ENCODE assay signal across 10 mouse cellular contexts in the genomic region with DNA sequence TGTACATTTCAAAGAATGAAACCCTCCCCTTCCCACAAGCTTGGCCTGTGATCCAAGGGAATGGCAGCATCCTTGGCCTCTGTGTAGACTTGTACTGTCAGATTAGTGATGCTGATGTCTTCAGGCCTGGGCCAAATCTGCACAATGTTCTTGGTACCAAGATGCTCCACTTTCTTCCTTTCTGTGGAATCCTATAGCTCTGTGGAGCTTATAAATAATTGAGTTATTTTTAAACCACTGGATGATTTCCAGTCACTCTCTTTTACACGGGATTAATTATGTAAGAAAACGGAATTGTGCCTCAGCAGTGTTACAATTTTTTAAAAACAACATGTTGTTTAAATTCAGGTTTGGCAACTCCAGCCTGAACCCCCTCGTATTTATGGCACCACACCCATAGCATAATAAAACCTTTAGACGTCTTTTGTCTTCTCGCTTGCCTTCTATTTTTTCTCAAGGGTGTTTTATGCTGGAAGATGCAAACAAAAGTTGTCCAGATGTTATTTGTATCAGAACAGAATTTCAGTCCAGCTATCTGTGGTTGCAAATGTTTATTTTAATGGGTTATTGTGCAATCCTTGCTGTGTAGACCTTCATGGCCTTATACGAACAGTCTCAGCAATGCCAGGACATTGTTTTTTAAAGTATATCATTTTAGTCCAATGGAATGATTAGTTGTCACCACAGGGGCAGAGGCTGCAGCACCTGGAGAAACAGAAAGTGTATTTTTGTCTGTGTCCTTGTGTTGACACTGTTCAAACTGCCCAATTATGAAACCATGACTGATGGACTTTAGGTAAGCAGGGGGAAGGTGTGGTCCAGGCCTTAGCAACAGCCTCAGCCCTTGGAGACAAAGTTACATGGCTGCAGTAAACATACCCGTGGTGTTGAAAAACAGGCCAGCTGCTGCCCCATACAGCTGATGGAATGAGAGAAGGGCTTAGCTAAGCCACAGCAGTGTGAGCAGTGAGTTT.
DNase-seq lines count a peak whose midpoint lies in the region; ATAC-seq and TF ChIP-seq lines count a peak whose summit lies in the region.
"Had no signal": no experiment of that assay in that cellular context is flagged by ENCODE, and none has a peak within 500 bp of the region (broad histone marks: within the 10 kb centered on the region; RNA-seq: fewer than 3 reads in every experiment).

No protein-coding gene starts in this region.

- no peak for TF ChIP-seq CTCF in lung, embryonic 14.5 days (IDR thresholded peaks at IDR 0.05; ENCODE audit: low read depth)

- no peak overlapping the region for H3K4me2 ChIP-seq in embryonic facial prominence, embryonic 13.5 days
- H3K4me2 ChIP-seq in lung, embryonic 14.5 days = no peak overlapping the region
- H3K4me2 ChIP-seq in stomach, embryonic 16.5 days (ENCODE audit: low read depth, low read length) = no peak overlapping the region
- H3K4me2 ChIP-seq: embryonic facial prominence, embryonic 12.5 days; midbrain, embryonic 12.5 days had no signal

- ATAC-seq in embryonic facial prominence, embryonic 13.5 days (ENCODE audit: insufficient number of reproducible peaks, insufficient read depth, low FRiP score, low TSS enrichment, low read depth) = no peak
- peak; percentile 95 for ATAC-seq in lung, embryonic 14.5 days (ENCODE audit: insufficient read depth)
- ATAC-seq in stomach, embryonic 16.5 days (ENCODE audit: insufficient read depth, low FRiP score) = peak; percentile 58; the same call in 1 of the 2 replicates

- H3K4me1 ChIP-seq in embryonic facial prominence, embryonic 13.5 days = peaks cover 6% of the 10 kb centered on the region; the same call in 1 of the 2 replicates
- H3K4me1 ChIP-seq in embryonic facial prominence, embryonic 10.5 days = no peaks in the 10 kb centered on the region
- no peaks in the 10 kb centered on the region for H3K4me1 ChIP-seq in lung, embryonic 14.5 days (ENCODE audit: insufficient read depth)
- no peaks in the 10 kb centered on the region for H3K4me1 ChIP-seq in stomach, embryonic 16.5 days (ENCODE audit: control insufficient read depth, insufficient read depth, low read length)
- H3K4me1 ChIP-seq: embryonic facial prominence, embryonic 12.5 days had no signal

- H3K36me3 ChIP-seq in embryonic facial prominence, embryonic 13.5 days = no peaks in the 10 kb centered on the region
- H3K36me3 ChIP-seq in embryonic facial prominence, embryonic 10.5 days (replicated peaks) = no peaks in the 10 kb centered on the region
- no peaks in the 10 kb centered on the region for H3K36me3 ChIP-seq in lung, embryonic 14.5 days (ENCODE audit: insufficient read depth)
- no peaks in the 10 kb centered on the region for H3K36me3 ChIP-seq in stomach, embryonic 16.5 days (ENCODE audit: control insufficient read depth, insufficient read depth, low read length)
- H3K36me3 ChIP-seq: embryonic facial prominence, embryonic 12.5 days; midbrain, embryonic 12.5 days had no signal

- H3K9ac ChIP-seq in embryonic facial prominence, embryonic 13.5 days = no peak overlapping the region
- no peak overlapping the region for H3K9ac ChIP-seq in lung, embryonic 14.5 days
- H3K9ac ChIP-seq in stomach, embryonic 16.5 days (ENCODE audit: low read length) = no peak overlapping the region
- H3K9ac ChIP-seq: embryonic facial prominence, embryonic 12.5 days; midbrain, embryonic 12.5 days had no signal

- 47% methylated on average over 7 of the region's 7 CpGs for WGBS in embryonic facial prominence, embryonic 13.5 days
- 80% methylated on average over 7 of the region's 7 CpGs for WGBS in embryonic facial prominence, embryonic 10.5 days
- WGBS in lung, embryonic 14.5 days = 31% methylated on average over 7 of the region's 7 CpGs
- WGBS in stomach, embryonic 16.5 days = 42% methylated on average over 7 of the region's 7 CpGs

- H3K27me3 ChIP-seq in embryonic facial prominence, embryonic 13.5 days = no peaks in the 10 kb centered on the region
- no peaks in the 10 kb centered on the region for H3K27me3 ChIP-seq in embryonic facial prominence, embryonic 10.5 days (replicated peaks; ENCODE audit: low read depth, poor library complexity, severe bottlenecking)
- no peaks in the 10 kb centered on the region for H3K27me3 ChIP-seq in lung, embryonic 14.5 days (ENCODE audit: insufficient read depth, low read length)
- H3K27me3 ChIP-seq in stomach, embryonic 16.5 days (ENCODE audit: control insufficient read depth, insufficient read depth, low read length) = no peaks in the 10 kb centered on the region
- H3K27me3 ChIP-seq: embryonic facial prominence, embryonic 12.5 days; midbrain, embryonic 12.5 days had no signal

- H3K9me3 ChIP-seq in embryonic facial prominence, embryonic 13.5 days = no peaks in the 10 kb centered on the region
- no peaks in the 10 kb centered on the region for H3K9me3 ChIP-seq in embryonic facial prominence, embryonic 10.5 days
- no peaks in the 10 kb centered on the region for H3K9me3 ChIP-seq in lung, embryonic 14.5 days (ENCODE audit: low read depth, low read length)
- no peaks in the 10 kb centered on the region for H3K9me3 ChIP-seq in stomach, embryonic 16.5 days (replicated peaks; ENCODE audit: control insufficient read depth, low read length)
- H3K9me3 ChIP-seq: embryonic facial prominence, embryonic 12.5 days; midbrain, embryonic 12.5 days had no signal

- no peak for DNase-seq in embryonic facial prominence, embryonic 10.5 days (ENCODE audit: low spot score)
- DNase-seq in ovary, adult 18-20 months (ENCODE audit: low spot score) = peak; percentile 10
- no peak for DNase-seq in ovary, postnatal 14 days (ENCODE audit: low spot score)
- peak; percentile 91 for DNase-seq in lung, embryonic 14.5 days
- DNase-seq in yolk sac, embryonic 10.5 days (ENCODE audit: low spot score) = no peak
- DNase-seq in kidney, adult 9 months = no peak

- H3K4me3 ChIP-seq in embryonic facial prominence, embryonic 13.5 days = no peak overlapping the region
- no peak overlapping the region for H3K4me3 ChIP-seq in embryonic facial prominence, embryonic 10.5 days
- H3K4me3 ChIP-seq in lung, embryonic 14.5 days (ENCODE audit: low read depth, low read length) = no peak overlapping the region
- no peak overlapping the region for H3K4me3 ChIP-seq in stomach, embryonic 16.5 days (replicated peaks; ENCODE audit: low read length)
- H3K4me3 ChIP-seq: embryonic facial prominence, embryonic 12.5 days; midbrain, embryonic 12.5 days had no signal

- H3K27ac ChIP-seq in embryonic facial prominence, embryonic 13.5 days = peak overlapping the region; percentile 39
- H3K27ac ChIP-seq in embryonic facial prominence, embryonic 10.5 days (replicated peaks) = no peak overlapping the region
- H3K27ac ChIP-seq in lung, embryonic 14.5 days (ENCODE audit: low read depth) = peak overlapping the region; percentile 52
- peak overlapping the region; percentile 60 for H3K27ac ChIP-seq in stomach, embryonic 16.5 days (ENCODE audit: low read length)
- H3K27ac ChIP-seq: embryonic facial prominence, embryonic 12.5 days; midbrain, embryonic 12.5 days had no signal

Comparison
In these comparisons a context has a peak if more than half of its experiments do, and no peak if none do; other contexts are left out.
1. DNase-seq: peak in ovary, adult 18-20 months (single experiment) and lung, embryonic 14.5 days (single experiment); none in embryonic facial prominence, embryonic 10.5 days (single experiment), ovary, postnatal 14 days (single experiment), yolk sac, embryonic 10.5 days (single experiment) and kidney, adult 9 months (single experiment).